Mouse (Mus musculus) embryonic facial prominence, embryonic 11.5 days (tissue): ENCODE measurements around the gene Olfr325. TPM values are rescaled to one million over a fixed set of nuclear protein-coding genes. Genes with fewer than 3 reads are reported as not detected.

Experiments
- ATAC-seq: fragments of 200-750 bp; cut with Nextera tagmentation; replicated peaks from 2 replicates; pipeline ENCODE4 v1.8.0; 2017; ENCODE audit warnings: low read depth; ENCODE audit not compliant: insufficient number of reproducible peaks, low FRiP score, low TSS enrichment
- DNase-seq: peaks from one replicate; pipeline ENCODE4 v3.0.0-alpha.2; 2015; ENCODE audit warnings: low spot score
- H3K27ac ChIP-seq: fragments of 300-500 bp; sonication (generic); replicated peaks from 2 replicates; pipeline ENCODE4 v1.5.1; 2014; ENCODE audit warnings: mild to moderate bottlenecking, low read depth, low read length, control low read depth
- H3K27me3 ChIP-seq: fragments of 300-500 bp; sonication (generic); 2 replicates; pipeline ENCODE4 v1.6.1; 2014; ENCODE audit warnings: mild to moderate bottlenecking, low read length, moderate library complexity, mixed read lengths; ENCODE audit not compliant: control insufficient read depth, insufficient read depth
- H3K36me3 ChIP-seq: fragments of 300-500 bp; sonication (generic); replicated peaks from 2 replicates; pipeline ENCODE4 v1.6.1; 2014; ENCODE audit warnings: low read depth, mild to moderate bottlenecking, low read length, moderate library complexity, mixed read lengths; ENCODE audit not compliant: control insufficient read depth, insufficient read depth
- H3K4me1 ChIP-seq: fragments of 300-500 bp; sonication (generic); 2 replicates; pipeline ENCODE4 v1.6.1; 2014; ENCODE audit warnings: low read length, mixed read lengths; ENCODE audit not compliant: control insufficient read depth, insufficient read depth
- H3K4me2 ChIP-seq: fragments of 300-500 bp; sonication (generic); 2 replicates; pipeline ENCODE4 v1.6.1; 2014; ENCODE audit warnings: low read depth, mild to moderate bottlenecking, control low read depth, low read length, moderate library complexity
- H3K4me3 ChIP-seq: fragments of 300-500 bp; sonication (generic); 2 replicates; pipeline ENCODE4 v1.5.1; 2014; ENCODE audit warnings: low read depth, low read length, control low read depth
- H3K9ac ChIP-seq: fragments of 300-500 bp; sonication (generic); replicated peaks from 2 replicates; pipeline ENCODE4 v1.6.1; 2014; ENCODE audit warnings: mild to moderate bottlenecking, control low read depth, low read length
- H3K9me3 ChIP-seq: fragments of 300-500 bp; sonication (generic); replicated peaks from 2 replicates; pipeline ENCODE4 v1.6.1; 2016; ENCODE audit warnings: mild to moderate bottlenecking, low read length, inconsistent platforms, mixed read lengths; ENCODE audit not compliant: control insufficient read depth
- WGBS: fragments of 180-500 bp; shearing (Covaris S2); extraction: QIAGEN DNeasy Blood & Tissue Kit; methylation state at CpG from one replicate; pipeline ENCODE4 v1.1.7; 2014; 5-methylcytosine and 5-hydroxymethylcytosine counted together
- polyA plus RNA-seq: library from polyadenylated mRNA; unstranded; fragments of >200 nt; fragmentation: Nextera tagmentation; extraction: Ambion mirVana; gene quantifications from 2 replicates; pipeline ENCODE4 v1.2.1, GENCODE M21; 2014

The Olfr325 gene
- polyA plus RNA-seq, 1 experiment from 2014 or later, result not detected

DNA sequence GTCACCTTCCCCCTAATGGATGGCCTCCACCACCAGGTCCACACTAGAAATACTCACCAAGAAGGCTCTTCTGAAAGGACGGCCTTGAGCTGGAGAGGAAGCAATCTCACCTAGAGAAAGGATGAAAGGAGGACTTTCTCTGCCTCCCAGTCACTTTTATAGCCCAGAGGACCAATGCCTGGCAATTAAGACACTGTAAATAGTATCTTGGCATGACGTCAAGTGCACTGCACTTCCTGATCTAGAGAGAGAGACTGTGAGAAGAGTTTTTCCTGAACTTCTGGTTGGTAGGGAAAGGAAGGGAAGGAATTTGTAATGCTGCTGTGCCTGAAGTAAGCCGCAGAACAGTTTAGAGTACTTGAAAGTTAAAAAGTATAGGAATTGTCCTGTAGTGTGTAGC lies 35.8 kb downstream of the Olfr325 start:
- no peak overlapping the region for H3K27ac ChIP-seq
- DNase-seq (no peak), ATAC-seq (no peak)
- H3K27me3 ChIP-seq, result no peaks in the 10 kb centered on the region
- H3K36me3 ChIP-seq, result no peaks in the 10 kb centered on the region
- WGBS, result 81% methylated on average over 3 of the region's 3 CpGs
- H3K4me1 ChIP-seq, result no peaks in the 10 kb centered on the region
- H3K9me3 ChIP-seq, result no peaks in the 10 kb centered on the region
- no peak overlapping the region for H3K4me3 ChIP-seq
- no peak overlapping the region for H3K9ac ChIP-seq
- no peak overlapping the region for H3K4me2 ChIP-seq

- ATAC-seq (no peak), DNase-seq (no peak)
- no peaks in the 10 kb centered on the region for H3K4me1 ChIP-seq
- H3K4me3 ChIP-seq, result no peak overlapping the region
- no peaks in the 10 kb centered on the region for H3K36me3 ChIP-seq
- H3K4me2 ChIP-seq, result no peak overlapping the region
- no peak overlapping the region for H3K9ac ChIP-seq
- no peak overlapping the region for H3K27ac ChIP-seq
- H3K9me3 ChIP-seq, result no peaks in the 10 kb centered on the region
- H3K27me3 ChIP-seq, result no peaks in the 10 kb centered on the region
Measured at GRCm38 (mm10) chr11:58614526-58614925, 37.0 kb downstream of the Olfr325 start.

- no peaks in the 10 kb centered on the region for H3K4me1 ChIP-seq
- H3K4me2 ChIP-seq, result no peak within 1 kb of the TSS
- H3K27me3 ChIP-seq, result no peaks in the 10 kb centered on the region
- H3K36me3 ChIP-seq, result no peaks in the 10 kb centered on the region
- 76% methylated on average over 4 of the region's 4 CpGs for WGBS
- no peak within 1 kb of the TSS for H3K27ac ChIP-seq
- no peaks in the 10 kb centered on the region for H3K9me3 ChIP-seq
- DNase-seq (no peak), ATAC-seq (no peak)
- H3K4me3 ChIP-seq, result no peak within 1 kb of the TSS
- no peak within 1 kb of the TSS for H3K9ac ChIP-seq
Measured at GRCm38 (mm10) chr11:58615975-58616374, 38.4 kb downstream of the Olfr325 start, which contains the start of gene 2210407C18Rik. Gene 2210407C18Rik, minus strand, starts transcription at chr11:58616075.

- DNase-seq, result no peak
- H3K4me1 ChIP-seq, result no peaks in the 10 kb centered on the region
- no peak for ATAC-seq
- H3K9ac ChIP-seq, result no peak overlapping the region
- H3K4me2 ChIP-seq, result no peak overlapping the region
- no peaks in the 10 kb centered on the region for H3K36me3 ChIP-seq
- WGBS, result 76% methylated on average over 3 of the region's 3 CpGs
- no peaks in the 10 kb centered on the region for H3K27me3 ChIP-seq
- H3K27ac ChIP-seq, result no peak overlapping the region
- no peaks in the 10 kb centered on the region for H3K9me3 ChIP-seq
- H3K4me3 ChIP-seq, result no peak overlapping the region
Measured at GRCm38 (mm10) chr11:58618369-58618768, 40.8 kb downstream of the Olfr325 start.

DNA sequence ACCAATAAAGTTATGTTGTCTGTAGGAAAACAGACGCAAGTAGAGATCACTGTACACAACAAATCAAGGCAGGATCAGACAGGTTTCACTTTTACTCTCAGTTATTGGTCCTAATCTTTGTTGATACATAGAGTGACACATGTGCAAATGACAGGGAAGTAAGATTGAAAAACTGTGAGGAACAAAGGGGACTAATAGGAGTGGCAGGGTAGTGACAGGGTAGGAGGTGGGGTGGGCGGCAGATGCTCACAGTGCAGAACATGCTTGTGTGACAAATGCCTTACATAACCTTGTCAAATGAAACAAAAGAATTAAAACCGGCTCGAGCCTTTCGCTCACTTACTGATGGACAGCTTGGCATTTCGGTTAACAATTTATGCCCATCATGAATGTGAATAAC lies 41.3 kb downstream of the Olfr325 start:
- Histone ChIP-seq H3K4me3 (no peak overlapping the region), H3K4me2 (no peak overlapping the region), H3K27me3 (no peaks in the 10 kb centered on the region), H3K36me3 (no peaks in the 10 kb centered on the region), H3K4me1 (no peaks in the 10 kb centered on the region), H3K27ac (no peak overlapping the region), H3K9ac (no peak overlapping the region), H3K9me3 (no peaks in the 10 kb centered on the region)
- no peak for ATAC-seq
- 72% methylated on average over 6 of the region's 6 CpGs for WGBS
- DNase-seq, result no peak

DNA sequence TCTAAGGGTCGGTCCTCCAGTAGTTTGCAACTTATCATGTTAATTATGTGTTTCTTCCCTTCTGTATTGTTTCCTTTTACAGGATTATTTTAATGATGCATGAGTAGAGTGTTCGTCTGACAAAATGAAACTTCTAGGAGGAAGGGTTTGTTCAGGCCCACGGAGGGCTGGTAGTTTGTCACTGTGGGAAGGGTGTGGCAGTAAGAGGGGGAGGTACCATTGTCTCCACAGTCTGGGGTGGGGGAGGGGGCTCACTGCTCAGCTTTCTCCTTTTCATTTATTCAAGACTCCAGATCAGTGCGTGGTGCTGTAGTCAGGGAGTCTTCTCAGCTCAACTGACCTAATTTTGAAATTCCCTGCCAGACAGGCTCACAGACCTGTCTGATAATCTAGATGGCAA lies 48.6 kb downstream of the Olfr325 start:
- Histone ChIP-seq H3K36me3 (no peaks in the 10 kb centered on the region), H3K4me2 (no peak overlapping the region), H3K9ac (no peak overlapping the region), H3K4me3 (no peak overlapping the region), H3K27me3 (no peaks in the 10 kb centered on the region), H3K9me3 (no peaks in the 10 kb centered on the region), H3K4me1 (no peaks in the 10 kb centered on the region), H3K27ac (no peak overlapping the region)
- ATAC-seq, result no peak
- no peak for DNase-seq
- 73% methylated on average over 4 of the region's 4 CpGs for WGBS

DNA sequence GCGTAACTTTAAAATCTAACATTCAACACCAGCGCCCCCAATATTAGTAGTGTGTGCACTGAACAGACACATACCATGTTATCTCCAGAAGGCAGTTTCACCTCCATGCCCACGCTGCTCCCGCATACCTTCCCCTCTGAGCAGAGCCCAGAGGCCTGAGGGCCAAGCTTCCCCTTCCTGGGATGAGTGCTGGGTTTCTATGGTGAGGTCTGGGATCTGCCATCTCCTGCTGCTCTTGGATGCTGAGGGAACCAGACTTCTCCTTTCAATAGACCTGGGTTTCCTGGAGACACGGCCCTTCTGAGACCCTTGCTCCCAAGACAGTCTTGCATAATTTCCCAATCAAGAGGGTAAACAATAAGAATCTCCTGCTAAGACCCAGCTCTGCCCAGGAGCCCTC lies 52.9 kb downstream of the Olfr325 start, which contains the start of gene Olfr323:
TSS of gene Olfr323 (minus strand) at position 101 of the 400 bp plus-strand sequence.
- WGBS, result 85% methylated on average over 5 of the region's 5 CpGs
- Histone ChIP-seq H3K4me3 (no peak within 1 kb of the TSS), H3K27me3 (no peaks in the 10 kb centered on the region), H3K4me1 (no peaks in the 10 kb centered on the region), H3K4me2 (no peak within 1 kb of the TSS), H3K9me3 (no peaks in the 10 kb centered on the region), H3K36me3 (no peaks in the 10 kb centered on the region), H3K9ac (no peak within 1 kb of the TSS), H3K27ac (no peak within 1 kb of the TSS)
- DNase-seq, result no peak
- ATAC-seq, result no peak
